Mouse (Mus musculus) kidney, adult 18-20 months (tissue): ENCODE results near the gene Svep1.
A peak's percentile ranks its signal among the peaks of the same experiment; 100 is the strongest.

Experiments
- DNase-seq: peaks from one replicate; pipeline ENCODE4 v3.0.0; 2021

Gene Svep1

DNA sequence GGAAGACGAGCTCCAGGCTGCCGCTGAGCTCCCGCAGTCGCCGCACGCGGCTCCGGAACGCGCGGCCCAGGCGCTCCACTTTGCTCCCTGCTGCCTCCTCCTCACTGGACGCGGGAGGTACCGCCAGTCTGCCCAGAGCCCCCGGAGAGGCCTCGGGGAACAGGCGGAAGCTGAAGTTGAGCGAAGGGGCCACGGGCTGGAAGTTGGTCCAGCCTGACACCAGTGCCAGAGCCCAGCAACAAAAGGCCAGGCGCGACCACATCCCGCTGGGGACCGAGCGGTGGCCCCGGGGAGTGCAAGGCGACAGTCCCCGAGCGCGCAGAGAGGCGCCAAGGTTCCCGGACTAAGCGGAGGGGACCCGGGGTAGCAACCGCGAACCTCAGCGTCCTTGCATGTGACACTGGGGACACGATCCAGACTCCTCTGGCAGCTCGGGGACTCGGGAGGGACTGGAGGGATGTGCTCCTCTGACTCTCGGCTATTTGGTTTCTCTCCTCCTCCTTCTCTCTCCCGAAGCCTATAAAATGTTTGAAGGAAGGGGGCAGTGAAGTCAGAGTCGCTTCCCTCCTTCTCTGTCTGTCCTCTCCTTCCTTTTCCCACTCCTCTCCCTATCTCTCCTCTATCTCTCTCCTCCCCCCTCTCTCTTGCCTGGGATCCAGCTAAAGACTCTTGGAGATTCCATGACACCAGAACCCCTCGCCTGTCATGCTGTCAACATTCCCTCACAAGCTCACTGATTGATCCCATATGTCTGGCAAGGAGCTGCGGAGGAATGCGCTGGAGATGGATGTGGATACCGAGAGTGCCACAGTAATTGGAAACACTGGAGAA lies at the start of gene Svep1:
Gene Svep1, minus strand, starts transcription at position 745 of the 831 bp plus-strand sequence.
- peak; percentile 33 for DNase-seq

DNA sequence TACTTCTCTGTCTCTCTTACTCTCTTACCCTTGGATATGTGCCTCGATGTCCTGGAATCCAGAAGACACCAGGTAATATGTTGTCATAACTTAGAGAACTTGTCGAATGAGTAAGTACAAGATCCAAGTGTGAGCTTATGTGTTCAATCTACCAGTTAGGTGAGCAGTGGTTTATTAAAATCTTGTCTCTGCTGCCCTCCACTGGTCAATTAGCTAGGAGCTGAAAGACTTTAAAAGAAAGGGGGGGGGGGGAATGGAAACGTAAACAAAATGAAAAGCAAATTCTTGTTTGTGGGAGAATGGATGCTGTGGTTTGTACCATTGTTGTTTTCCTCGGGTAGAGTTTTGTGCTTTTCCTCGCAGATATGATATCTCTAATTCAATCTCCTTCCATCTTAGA lies 46.8 kb upstream of the Svep1 start:
- DNase-seq, result peak; percentile 27

DNA sequence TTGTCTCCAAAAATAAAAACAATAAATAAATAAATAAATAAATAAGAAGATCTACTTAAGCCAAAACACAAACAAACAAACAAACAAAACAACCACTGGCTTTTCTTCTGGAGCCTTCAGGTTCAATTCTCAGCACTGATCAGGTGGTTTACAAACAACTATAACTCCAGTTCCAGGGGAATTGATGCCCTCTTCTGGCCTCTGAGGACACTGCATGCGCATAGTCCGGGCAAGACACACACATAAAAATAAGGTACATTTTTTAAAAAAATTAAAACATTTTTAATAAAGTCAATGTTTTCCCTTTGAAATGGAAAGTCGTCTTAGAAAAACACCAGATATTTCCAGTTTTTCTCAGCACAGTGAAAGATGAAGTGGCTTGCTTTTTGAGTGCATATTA lies 45.7 kb upstream of the Svep1 start:
- DNase-seq, result no peak

DNA sequence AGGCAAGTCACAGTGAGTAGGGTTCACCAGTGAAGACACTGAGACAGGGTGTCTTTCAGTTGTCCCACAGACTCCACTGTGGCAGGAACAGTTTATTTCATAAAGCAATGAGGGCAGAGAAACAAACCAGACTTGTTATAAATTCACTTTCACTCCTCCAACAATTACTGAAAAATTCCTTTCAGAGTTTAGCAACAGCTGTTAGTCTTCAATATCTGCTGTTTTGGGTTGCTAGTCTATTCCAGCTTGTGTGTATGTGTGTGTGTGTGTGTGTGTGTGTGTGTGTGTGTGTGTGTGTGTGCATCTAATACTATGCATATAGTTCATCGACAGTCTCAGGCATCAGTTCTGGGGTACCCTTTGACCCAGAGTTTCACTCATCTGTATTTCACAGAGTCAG lies 38.9 kb upstream of the Svep1 start:
- no peak for DNase-seq

DNA sequence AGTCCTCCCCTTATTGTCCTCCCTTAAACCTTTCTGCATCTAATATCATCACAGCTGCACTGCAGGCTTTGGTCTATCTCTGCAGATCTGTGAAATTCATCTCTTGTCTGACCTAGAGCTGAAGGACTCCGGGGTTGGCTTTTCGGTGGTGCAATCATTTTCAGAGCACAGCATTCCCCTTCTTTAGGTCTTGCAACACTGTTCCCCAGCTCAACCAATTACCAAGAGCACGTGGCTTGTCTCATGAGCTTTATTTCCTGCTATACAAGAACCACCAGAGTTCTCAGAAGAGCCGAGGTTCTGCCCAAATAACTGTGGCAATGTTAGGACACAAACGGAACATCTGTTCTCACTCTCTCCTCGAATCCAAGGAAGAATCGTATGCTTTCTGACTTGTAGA lies 33.8 kb upstream of the Svep1 start:
- DNase-seq, result no peak

DNA sequence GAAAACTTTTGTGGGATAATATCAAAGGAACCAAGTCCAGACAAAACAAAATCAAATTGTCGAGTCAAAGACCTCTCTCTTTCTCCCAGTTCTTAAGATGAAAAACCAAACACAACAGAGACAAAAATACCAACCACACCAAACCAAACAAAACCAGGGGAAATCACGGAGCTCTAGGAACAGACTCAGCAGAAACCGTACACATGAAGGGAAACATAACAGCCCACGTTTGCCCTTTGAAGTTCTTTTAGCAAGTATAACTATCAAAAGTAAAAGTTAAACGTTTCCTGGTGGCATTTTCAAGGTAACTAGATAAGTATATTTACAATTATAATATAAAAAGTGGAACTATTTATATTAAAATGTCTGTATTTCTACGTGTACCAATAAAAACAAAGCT lies 29.2 kb upstream of the Svep1 start:
- no peak for DNase-seq

DNA sequence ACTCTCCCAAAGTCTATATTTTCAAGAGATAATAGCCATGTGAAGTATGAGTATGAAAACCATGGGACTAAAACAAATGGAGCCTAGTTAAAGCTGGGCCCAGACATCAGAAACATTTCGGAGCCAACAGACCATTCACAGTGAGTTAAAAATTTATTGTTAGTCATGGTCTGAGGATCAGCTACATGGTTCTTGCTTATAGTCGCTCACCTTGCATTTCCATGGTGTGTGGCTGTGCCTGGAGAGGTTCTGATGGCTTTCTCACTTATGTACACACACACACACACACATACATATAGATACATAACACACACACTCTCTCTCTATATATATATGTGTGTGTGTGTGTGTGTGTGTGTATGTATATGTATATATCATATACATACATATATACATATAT lies 16.8 kb upstream of the Svep1 start:
- DNase-seq, result no peak

DNA sequence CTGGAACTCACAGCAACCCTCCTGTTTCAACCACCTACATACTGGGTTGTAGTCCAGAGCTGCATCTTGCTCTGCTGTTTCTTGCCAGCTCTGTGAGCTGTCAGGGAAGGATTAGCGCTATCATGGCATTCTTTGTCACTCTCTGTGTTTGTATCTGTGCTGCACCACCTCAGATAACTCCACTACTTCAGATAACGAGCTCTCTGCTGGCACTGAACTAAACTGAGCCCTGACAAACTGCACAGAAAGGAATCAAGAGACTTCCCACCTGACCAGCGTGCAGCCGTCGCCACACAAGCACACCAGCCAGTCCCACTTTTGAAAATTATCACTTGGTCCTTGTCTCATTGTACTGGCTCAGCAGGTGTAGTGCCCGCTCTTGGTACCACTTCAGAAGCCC lies 4.7 kb upstream of the Svep1 start:
- no peak for DNase-seq

DNA sequence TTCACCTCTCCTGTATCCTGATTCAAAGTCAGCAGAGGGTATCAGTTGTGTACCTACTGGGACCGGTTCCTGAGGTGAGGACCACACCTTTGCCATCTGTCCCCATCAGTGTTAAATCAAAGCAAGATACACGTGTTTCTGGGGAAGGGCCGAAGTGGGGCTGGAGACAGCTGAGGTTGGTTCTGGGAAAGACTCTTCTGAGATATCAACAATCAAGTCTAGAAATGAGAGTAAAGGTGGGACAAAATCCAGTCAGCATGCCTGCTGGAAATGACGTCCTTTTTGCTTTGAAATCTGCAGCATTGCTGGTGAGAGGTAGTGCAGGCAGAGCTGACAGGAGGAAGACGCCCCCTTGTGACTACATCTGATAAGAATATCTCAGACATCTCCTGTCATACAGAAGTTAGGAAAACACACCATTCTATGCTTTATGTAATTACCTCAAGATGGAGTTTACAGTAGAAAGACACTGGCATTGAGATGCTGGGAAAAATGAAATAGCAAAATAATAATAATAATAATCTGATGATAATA lies 4.0 kb upstream of the Svep1 start:
- no peak for DNase-seq

DNA sequence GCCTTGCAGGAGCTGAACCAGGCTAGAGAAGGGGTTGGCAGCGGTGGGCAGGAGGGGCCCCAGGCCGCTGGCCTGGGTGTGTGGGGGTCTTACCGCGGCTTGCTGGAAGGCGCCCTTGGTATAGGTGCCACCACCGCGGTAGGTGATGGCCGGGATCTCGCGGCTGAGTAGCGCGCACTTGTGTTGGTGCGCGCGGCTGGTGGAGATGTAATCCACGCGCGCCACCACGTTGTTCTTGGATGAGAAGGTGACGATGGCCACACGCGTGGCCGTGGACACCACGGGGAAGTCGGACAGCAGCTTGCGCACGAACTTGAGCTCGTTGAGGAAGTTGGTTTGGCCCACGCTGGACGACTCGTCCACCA lies 927 bp downstream of the Svep1 start:
- no peak for DNase-seq

DNA sequence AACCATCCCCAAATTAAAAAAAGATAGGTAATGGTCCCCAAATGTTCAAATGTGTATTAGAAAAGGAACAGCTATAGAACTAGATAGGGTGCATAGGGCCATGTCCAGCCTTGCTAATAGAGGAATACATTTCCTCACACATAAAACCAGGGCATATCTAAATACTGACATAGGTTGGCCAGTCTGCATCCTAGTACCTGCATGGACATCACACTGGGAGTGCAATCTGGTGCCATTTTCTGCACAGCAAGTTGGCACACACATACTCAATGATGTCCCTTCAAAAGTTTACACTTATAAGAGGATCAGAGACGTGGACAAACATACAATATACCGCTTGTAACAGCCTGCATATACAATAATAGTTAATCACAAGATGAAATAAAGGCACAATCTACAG lies 5.0 kb downstream of the Svep1 start:
- DNase-seq, result no peak

DNA sequence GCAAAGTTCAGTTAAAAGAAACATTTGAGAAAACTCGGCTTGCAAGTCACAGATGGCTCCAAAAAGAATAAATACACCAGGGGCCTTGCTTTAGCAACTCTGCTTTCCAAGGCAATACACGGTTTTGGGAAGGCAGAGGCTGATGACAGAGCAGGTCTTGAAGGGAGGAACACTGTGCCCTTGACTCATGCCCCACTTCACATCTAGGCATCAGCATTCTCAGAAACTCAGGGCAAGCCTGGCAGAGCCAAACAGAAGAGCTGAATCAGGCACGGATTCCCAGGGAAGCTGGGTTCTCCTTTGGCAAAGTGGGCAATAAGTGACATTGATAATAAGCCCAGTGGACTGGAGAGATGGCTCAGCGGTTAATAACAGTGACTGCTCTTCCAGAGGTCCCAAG lies 5.8 kb downstream of the Svep1 start:
- DNase-seq, result no peak

DNA sequence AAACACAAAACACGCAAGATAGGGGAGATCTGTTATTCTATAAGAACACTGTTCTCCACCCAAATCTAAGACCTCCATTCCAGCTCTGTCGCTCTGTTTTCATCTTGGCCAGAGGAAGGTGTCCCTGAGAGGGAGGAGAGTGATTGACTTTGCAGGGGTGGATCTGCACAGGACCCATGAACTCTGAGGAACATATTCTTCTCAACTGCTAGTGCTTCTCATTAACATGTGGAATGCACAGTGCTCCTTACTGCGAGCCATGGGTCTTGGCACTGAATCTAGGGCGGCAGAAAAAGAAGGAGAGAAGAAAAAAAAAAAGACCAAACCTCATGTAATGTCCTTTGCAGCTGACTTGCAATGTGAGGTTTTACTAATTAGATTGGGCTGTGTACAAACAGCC lies 9.4 kb downstream of the Svep1 start:
- DNase-seq, result no peak

DNA sequence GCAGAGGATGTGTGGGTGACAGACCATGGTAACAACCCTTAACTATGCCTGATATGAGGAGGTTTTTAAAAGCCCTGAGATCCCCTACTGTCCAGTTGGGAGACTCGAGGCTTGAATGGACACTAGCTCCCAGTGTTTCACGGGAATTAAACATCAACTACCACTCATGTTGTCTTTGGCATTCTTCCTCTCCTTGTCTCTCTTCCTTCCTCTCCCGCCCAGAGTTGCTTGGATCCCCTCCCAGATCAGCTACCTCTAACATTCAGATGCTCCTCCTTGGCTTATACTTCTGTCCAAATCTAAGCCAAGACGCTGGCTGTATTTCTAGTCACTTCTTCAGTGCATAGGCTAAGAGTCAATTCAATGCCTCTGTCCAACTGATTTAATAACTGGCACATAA lies 9.9 kb downstream of the Svep1 start:
- DNase-seq, result peak; percentile 19

DNA sequence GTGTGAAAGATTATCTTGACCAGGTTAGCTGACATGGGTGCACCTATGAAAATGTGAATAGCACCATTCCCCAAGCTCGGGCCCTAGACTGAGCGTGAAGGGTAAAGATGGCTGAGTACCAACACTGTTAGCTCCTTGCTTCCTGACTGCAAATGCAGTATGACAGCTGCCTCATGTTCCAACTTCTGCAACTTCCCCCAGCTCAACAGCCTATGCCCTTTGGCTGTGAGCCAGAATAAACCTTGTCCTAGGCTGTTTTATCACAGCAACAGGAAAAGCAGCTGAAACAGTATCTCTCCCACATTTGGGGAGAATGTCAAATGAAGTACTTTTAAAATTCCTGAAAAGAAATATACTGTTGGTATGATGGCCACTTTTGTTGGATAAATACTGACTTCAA lies 10.7 kb downstream of the Svep1 start:
- no peak for DNase-seq

DNA sequence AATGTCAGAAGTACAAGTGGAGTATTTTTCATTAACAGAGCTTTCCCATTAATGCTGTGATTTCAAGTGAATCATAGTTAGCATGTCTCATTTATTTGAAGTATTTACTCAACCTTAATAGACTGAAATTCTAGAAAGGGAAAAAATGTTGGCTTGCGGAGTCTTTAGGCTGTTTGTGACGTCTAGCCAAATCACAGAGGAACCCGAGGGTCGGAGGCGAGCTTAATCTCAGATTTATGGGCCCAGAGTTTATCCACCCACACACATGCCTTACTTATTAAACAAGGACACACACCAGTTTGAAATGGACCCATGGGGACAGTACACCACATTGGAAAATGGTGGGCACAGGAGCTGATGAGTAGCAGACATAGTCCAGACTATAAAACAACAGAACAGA lies 17.4 kb downstream of the Svep1 start:
- no peak for DNase-seq

DNA sequence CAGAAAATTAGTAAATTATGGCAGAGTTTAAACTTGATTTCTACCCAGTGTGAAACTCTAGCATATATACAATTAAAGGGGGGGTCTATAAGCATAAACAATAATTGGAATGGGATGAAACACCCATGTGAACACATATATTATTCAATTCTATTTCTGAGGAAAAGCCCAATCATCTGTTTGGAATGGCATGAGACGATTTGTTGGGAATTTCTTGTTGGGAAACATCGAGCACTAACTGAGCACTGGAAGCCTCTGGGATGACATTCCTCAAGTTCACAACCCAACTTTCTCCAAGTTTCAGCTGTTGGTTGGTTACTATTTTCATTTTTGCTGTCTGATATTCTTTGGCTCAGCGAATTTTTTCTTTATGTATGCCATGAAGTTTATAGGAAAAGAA lies 21.3 kb downstream of the Svep1 start:
- no peak for DNase-seq

DNA sequence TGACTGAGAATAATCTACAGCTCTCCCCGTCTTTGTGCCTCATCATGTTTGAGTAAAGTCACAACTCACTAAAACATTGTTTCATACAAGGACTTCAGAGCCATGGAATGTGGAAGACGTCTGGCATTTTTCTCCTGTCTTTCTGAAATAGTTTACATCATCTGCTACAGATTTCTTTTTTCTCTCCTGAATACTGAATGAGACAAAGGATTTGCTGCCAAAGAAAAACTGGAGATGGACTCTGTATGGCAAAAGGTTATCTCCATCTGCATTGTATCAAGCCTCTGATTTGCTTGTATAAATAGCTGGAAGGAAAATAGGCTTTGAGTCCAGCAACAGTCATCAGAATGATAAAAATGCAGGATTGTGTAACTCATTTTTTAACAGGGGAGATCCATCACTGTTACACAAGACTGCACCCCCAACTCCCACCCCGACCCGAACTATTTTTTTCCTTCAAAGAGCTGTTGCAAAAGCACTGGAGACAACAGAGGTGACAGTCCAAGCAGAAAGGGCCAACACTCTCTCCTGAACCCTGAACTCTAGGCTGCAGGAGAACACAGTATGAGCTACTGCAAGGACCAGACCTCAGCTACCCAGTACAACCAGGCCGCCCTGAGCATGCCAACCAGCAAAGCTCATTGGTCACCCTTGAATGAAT lies 21.8 kb downstream of the Svep1 start:
- DNase-seq, result peak; percentile 14

DNA sequence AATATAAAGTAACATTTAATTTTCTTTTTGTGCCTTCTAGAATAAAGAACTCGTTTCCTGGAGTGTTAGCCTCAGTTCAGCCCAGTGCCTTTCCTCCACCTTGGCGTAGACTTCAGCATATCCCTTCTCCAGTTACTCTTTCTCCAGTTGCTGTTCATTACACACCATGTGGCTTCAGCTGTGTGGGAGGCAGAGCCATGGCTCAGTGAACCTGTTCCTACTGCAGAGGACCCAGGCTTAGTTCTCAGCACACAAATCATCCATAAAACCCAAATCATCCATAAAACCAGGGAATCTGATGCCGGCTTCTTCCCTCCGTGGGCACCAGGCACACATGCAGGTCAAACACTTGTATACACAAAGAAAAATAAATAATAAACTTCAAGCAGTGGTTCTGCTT lies 22.8 kb downstream of the Svep1 start:
- DNase-seq, result no peak

DNA sequence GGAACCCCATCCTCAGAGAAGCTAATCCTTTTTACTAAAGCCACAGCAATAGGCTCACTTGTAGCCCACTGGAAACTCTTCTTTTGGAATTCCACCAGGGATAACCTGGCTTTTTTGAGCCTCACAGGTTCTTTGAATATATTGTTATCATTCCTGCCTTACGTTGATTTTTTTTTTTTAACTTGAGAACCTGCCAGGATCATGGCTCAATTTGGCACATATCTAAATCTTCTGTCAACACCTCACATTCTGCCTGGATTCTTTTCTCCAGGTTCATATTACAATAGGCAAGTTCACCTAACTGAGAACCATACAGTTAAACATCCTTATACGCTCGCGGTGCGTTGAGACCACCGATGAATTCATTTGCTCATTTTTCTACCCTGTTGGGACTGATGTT lies 28.2 kb downstream of the Svep1 start:
- DNase-seq, result no peak

DNA sequence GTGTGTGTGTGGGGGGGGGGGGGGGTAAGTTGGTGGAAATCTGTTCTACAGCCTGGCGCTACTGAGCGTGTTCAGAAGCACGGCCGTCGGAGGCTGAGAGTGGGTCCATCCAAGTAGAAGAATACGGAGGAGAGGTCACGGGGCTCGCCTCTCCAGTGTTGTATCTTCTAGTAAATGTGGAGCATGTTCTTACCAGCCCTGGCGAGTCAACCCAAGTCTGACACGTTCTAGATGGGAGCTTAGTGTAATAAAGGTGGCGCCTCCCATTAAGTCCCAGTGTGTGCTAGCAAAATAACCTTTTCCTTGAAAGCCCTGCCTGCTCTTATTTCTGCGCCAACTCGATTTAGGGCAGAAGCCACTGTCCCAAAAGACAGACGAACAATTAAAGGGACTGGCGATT lies 29.4 kb downstream of the Svep1 start:
- DNase-seq, result no peak

DNA sequence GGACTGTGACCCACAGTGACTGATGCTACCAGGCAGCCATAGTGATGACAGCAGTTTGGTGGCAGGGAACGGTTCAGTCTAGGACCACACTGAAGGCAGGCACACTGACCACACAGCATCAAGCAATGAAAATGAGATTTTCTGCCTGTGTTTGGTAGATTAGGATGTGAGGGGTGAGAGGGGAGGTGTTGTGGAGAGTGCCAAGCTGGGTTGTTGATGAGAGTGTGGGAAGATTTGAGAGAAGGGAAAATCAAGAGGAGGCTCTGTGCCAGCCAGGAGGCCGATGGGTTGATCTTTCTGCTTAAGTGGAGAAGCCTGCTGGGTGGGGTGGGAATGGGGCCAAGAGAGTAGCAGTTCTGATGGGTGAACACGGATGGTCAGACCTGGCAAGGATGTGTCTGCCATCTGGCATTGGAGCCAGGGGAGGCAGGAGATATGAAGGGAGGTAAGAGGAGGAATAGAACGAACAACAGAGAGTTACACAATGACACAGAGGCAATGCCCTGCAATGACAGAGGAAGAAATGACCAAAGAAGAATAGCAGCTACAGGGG lies 32.1 kb downstream of the Svep1 start:
- no peak for DNase-seq

DNA sequence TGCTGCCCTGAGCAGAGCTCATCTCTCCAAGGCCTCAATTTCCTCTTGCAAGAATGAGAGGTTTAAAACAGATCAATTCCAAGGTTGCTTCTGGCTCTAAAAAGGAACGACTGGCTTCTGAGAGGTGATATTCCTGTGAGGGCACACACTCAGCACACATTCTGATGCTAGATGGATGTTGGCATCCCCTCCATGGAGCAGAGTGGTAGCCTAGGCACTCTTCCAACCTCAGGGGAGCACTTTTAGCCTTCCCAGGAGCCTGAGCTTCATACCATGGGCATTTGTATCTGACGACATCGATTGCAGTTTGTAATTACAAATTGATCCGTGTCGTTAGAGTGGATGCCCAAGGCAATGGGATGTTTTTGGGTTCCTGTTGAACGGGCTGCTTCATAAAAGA lies 33.3 kb downstream of the Svep1 start:
- no peak for DNase-seq

DNA sequence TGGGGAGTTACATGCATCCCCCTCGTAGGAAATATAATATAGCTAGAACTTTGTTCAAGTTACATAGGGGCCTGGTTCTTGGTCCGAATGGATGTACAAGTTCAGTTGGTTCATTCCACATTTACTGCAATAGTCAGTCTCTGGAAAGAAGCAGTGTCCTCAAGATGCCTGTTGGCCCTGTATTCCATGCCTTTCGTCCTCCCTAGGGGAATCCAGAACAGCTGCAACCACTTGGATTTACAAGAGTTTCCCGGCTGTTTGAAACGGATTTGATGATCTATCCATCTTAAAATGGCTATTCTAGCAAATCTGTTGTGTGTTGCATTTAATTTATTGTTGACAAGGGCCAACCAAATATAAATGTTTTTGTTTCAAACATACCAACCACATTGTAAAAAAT lies 36.2 kb downstream of the Svep1 start:
- DNase-seq, result no peak
